27 mouse cellular contexts compared by ENCODE assay signal in the genomic region with DNA sequence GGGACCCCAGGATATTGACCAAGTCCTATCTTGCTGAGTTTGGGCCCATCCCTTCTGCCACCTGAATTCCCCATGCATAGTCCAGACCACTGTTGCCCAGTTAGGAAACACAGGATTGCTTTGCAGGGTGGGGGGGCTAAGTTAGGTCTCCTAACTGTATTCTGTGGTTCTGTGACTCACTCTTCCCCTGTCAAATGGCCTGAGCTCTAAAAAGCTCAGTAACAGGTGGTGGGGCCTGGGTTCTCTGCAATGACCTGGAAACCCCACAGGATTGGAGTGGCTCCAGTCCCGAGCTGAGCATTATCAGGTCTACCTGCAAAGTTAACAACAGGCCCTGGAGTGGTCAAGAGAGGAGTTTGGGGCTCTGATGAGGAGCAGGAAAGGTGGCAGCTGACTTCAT. TPM values are rescaled to one million over a fixed set of nuclear protein-coding genes. Genes with fewer than 3 reads are reported as not detected.
DNase-seq lines count a peak whose midpoint lies in the region; ATAC-seq and TF ChIP-seq lines count a peak whose summit lies in the region.
"Had no signal": no experiment of that assay in that cellular context is flagged by ENCODE, and none has a peak within 500 bp of the region (broad histone marks: within the 10 kb centered on the region; RNA-seq: fewer than 3 reads in every experiment).

No protein-coding gene starts in this region.

- DNase-seq in heart, adult 18-20 months, result no peak
- peak; percentile 53 for DNase-seq in 416B (ENCODE audit: low read depth)
- peak; percentile 36 for DNase-seq in Muller cell, postnatal 12 days (ENCODE audit: inconsistent ontology term)
- DNase-seq in hindbrain, embryonic 14.5 days (ENCODE audit: low spot score), result no peak
- DNase-seq: adrenal gland, postnatal 25 days; cerebellum, adult 18-20 months; cerebellum, postnatal 10 days; gastrocnemius, postnatal 25 days; heart, postnatal 14 days; kidney, adult 9 months; kidney, postnatal 10 days; layer of hippocampus, postnatal 36 days; liver, embryonic 13.5 days; midbrain, embryonic 14.5 days; retina, postnatal 1 day; right cerebral cortex, postnatal 14 days; thymus, postnatal 4 days had no signal

- no peak overlapping the region for H3ac ChIP-seq in myocyte (ENCODE audit: control insufficient read depth, insufficient read length)

- TF ChIP-seq POLR2A in myocyte (IDR thresholded peaks at IDR 0.05; ENCODE audit: insufficient read length, low read depth), result no peak

- H3K27me3 ChIP-seq in heart, embryonic 15.5 days, result no peaks in the 10 kb centered on the region
- no peaks in the 10 kb centered on the region for H3K27me3 ChIP-seq in myocyte (ENCODE audit: control insufficient read depth, insufficient read depth, insufficient read length)
- H3K27me3 ChIP-seq in hindbrain, embryonic 14.5 days (ENCODE audit: control insufficient read depth, insufficient read depth, low read length), result no peaks in the 10 kb centered on the region
- H3K27me3 ChIP-seq: embryonic facial prominence, embryonic 15.5 days; limb, embryonic 15.5 days; liver, embryonic 13.5 days; neural tube, embryonic 15.5 days had no signal

- H3K27ac ChIP-seq in heart, embryonic 15.5 days, result peak overlapping the region; percentile 3; the same call in 1 of the 2 replicates
- no peak overlapping the region for H3K27ac ChIP-seq in hindbrain, embryonic 14.5 days
- H3K27ac ChIP-seq: embryonic facial prominence, embryonic 15.5 days; limb, embryonic 10.5 days; limb, embryonic 15.5 days; liver, embryonic 13.5 days; neural tube, embryonic 15.5 days had no signal

- H3K9ac ChIP-seq in heart, embryonic 15.5 days, result no peak overlapping the region
- no peak overlapping the region for H3K9ac ChIP-seq in hindbrain, embryonic 14.5 days
- H3K9ac ChIP-seq: embryonic facial prominence, embryonic 15.5 days; limb, embryonic 15.5 days; liver, embryonic 13.5 days; lung, embryonic 14.5 days; neural tube, embryonic 15.5 days had no signal

- H3K9me3 ChIP-seq in heart, embryonic 15.5 days (replicated peaks), result no peaks in the 10 kb centered on the region
- H3K9me3 ChIP-seq in hindbrain, embryonic 14.5 days (ENCODE audit: control insufficient read depth, low read length), result no peaks in the 10 kb centered on the region
- H3K9me3 ChIP-seq: embryonic facial prominence, embryonic 15.5 days; limb, embryonic 10.5 days; limb, embryonic 15.5 days; liver, embryonic 13.5 days; neural tube, embryonic 15.5 days had no signal

- no peaks in the 10 kb centered on the region for H3K79me2 ChIP-seq in myocyte (ENCODE audit: control insufficient read depth, insufficient read depth)

- no peak overlapping the region for H3K4me2 ChIP-seq in heart, embryonic 15.5 days
- H3K4me2 ChIP-seq in myocyte (ENCODE audit: low read depth), result peak overlapping the region; percentile 46
- H3K4me2 ChIP-seq in hindbrain, embryonic 14.5 days (replicated peaks), result no peak overlapping the region
- H3K4me2 ChIP-seq: embryonic facial prominence, embryonic 15.5 days; limb, embryonic 15.5 days; liver, embryonic 13.5 days; lung, embryonic 14.5 days; neural tube, embryonic 15.5 days had no signal

- WGBS in heart, embryonic 15.5 days, result 28% methylated on average over 1 of the region's 1 CpGs
- 81% methylated on average over 1 of the region's 1 CpGs for WGBS in hindbrain, embryonic 14.5 days

- H3K4me3 ChIP-seq in heart, embryonic 15.5 days, result no peak overlapping the region
- H3K4me3 ChIP-seq in myocyte, result no peak overlapping the region
- no peak overlapping the region for H3K4me3 ChIP-seq in hindbrain, embryonic 14.5 days (replicated peaks; ENCODE audit: low read length)
- H3K4me3 ChIP-seq: embryonic facial prominence, embryonic 15.5 days; limb, embryonic 10.5 days; limb, embryonic 15.5 days; liver, embryonic 13.5 days; neural tube, embryonic 15.5 days had no signal

- no peaks in the 10 kb centered on the region for H3K36me3 ChIP-seq in heart, embryonic 15.5 days
- no peaks in the 10 kb centered on the region for H3K36me3 ChIP-seq in myocyte (ENCODE audit: control insufficient read depth, insufficient read depth)
- no peaks in the 10 kb centered on the region for H3K36me3 ChIP-seq in hindbrain, embryonic 14.5 days (replicated peaks; ENCODE audit: control insufficient read depth, insufficient read depth)
- H3K36me3 ChIP-seq: embryonic facial prominence, embryonic 15.5 days; limb, embryonic 10.5 days; limb, embryonic 15.5 days; liver, embryonic 13.5 days; neural tube, embryonic 15.5 days had no signal

- no peak for ATAC-seq in heart, embryonic 15.5 days (replicated peaks; ENCODE audit: insufficient number of reproducible peaks, insufficient read depth, low FRiP score, low read depth)
- no peak for ATAC-seq in hindbrain, embryonic 14.5 days (ENCODE audit: low FRiP score)
- ATAC-seq: forebrain, embryonic 14.5 days; intestine, postnatal 0 days had no signal

- peaks cover 21% of the 10 kb centered on the region for H3K4me1 ChIP-seq in heart, embryonic 15.5 days (replicated peaks)
- no peaks in the 10 kb centered on the region for H3K4me1 ChIP-seq in hindbrain, embryonic 14.5 days (replicated peaks; ENCODE audit: control insufficient read depth, insufficient read depth, low read length)
- H3K4me1 ChIP-seq: neural tube, embryonic 15.5 days had no signal

TF ChIP-seq in myocyte, 11 proteins besides CTCF, POLR2A, EP300 and RAD21:
- no peak for TF ChIP-seq TCF3 (IDR thresholded peaks at IDR 0.05; ENCODE audit: insufficient read length, low read depth)
- no peak for TF ChIP-seq SRF (IDR thresholded peaks at IDR 0.05; ENCODE audit: control insufficient read depth, insufficient read length, low read depth)
- no peak for TF ChIP-seq E2F4 (IDR thresholded peaks at IDR 0.05; ENCODE audit: insufficient read depth)
- no peak for TF ChIP-seq POLR2AphosphoS2 (IDR thresholded peaks at IDR 0.05; ENCODE audit: insufficient read length, low read depth)
- TF ChIP-seq MAX (IDR thresholded peaks at IDR 0.05; ENCODE audit: low read depth), result no peak
- TF ChIP-seq MYOG (IDR thresholded peaks at IDR 0.05; ENCODE audit: control insufficient read depth in 1 of 3, insufficient read depth in 1 of 3, insufficient read length in 2 of 3, low read depth in 2 of 3), result peak in 2 of 3 experiments; percentile 44 to 68
- no peak for TF ChIP-seq REST (IDR thresholded peaks at IDR 0.05; ENCODE audit: insufficient read depth, insufficient read length)
- TF ChIP-seq TCF12 (IDR thresholded peaks at IDR 0.05; ENCODE audit: insufficient read depth, poor library complexity, severe bottlenecking), result peak; percentile 72
- no peak for TF ChIP-seq USF1 (IDR thresholded peaks at IDR 0.05; ENCODE audit: low read depth)
- TF ChIP-seq MYOD1 (IDR thresholded peaks at IDR 0.05; ENCODE audit: control insufficient read depth in 1 of 3, insufficient read length in 2 of 3, low read depth in 2 of 3), result peak; percentile 83 to 89 (median 84)
- TF ChIP-seq CEBPB (IDR thresholded peaks at IDR 0.05; ENCODE audit: insufficient read depth, poor library complexity, severe bottlenecking), result 0 out of 2 replicates have a peak, but pooled peaks have one; percentile 21
TF ChIP-seq in myocyte: peak in this region for 4.

RNA-seq across cellular contexts. Expression of gene Mylk, which starts 47.5 kb away (rescaled TPM):
- 10.1 and 22.3 TPM in 2 replicates for polyA plus RNA-seq in heart, embryonic 15.5 days (2015; fragmentation: Nextera tagmentation; extraction: Ambion mirVana)
- 10 to 100 TPM; 34.0 to 36.3 TPM for total RNA-seq in heart, adult 18-20 months (2021)
- polyA plus RNA-seq in myocyte (2012; fragmentation: generic; extraction: Trizol), result 2.1 TPM
- polyA plus RNA-seq in hindbrain, embryonic 14.5 days (2014; fragmentation: Nextera tagmentation; extraction: Ambion mirVana), result 5.0 and 7.7 TPM in 2 replicates
- total RNA-seq: MEL had no signal

Comparison
In these comparisons a context has a peak if more than half of its experiments do, and no peak if none do; other contexts are left out.
1. DNase-seq: peak in 416B (single experiment) and Muller cell, postnatal 12 days (single experiment); none in heart, adult 18-20 months (0 of 2) and hindbrain, embryonic 14.5 days (single experiment).